Mouse (Mus musculus) kidney, adult 9 months (tissue): ENCODE measurements around the gene Atp13a2.
A peak's percentile ranks its signal among the peaks of the same experiment; 100 is the strongest.

Experiments used
- DNase-seq: peaks from one replicate; pipeline ENCODE4 v3.0.0; 2022

The Atp13a2 gene

GRCm38 (mm10) chr4:140986711-140987395 is at the start of gene Atp13a2:
Gene Atp13a2, plus strand, starts transcription at chr4:140986873.
- DNase-seq, result peak; percentile 88

GRCm38 (mm10) chr4:140944356-140944755 is 42.3 kb upstream of the Atp13a2 start:
- no peak for DNase-seq

GRCm38 (mm10) chr4:140944961-140945442 is 41.7 kb upstream of the Atp13a2 start:
- DNase-seq, result no peak

GRCm38 (mm10) chr4:140945571-140945970 is 41.1 kb upstream of the Atp13a2 start:
- DNase-seq, result no peak

GRCm38 (mm10) chr4:140946048-140946447 is 40.6 kb upstream of the Atp13a2 start:
- no peak for DNase-seq

- DNase-seq, result no peak
Observed at GRCm38 (mm10) chr4:140946580-140947205, 40.0 kb upstream of the Atp13a2 start.

GRCm38 (mm10) chr4:140947487-140948440 is 38.9 kb upstream of the Atp13a2 start:
- no peak for DNase-seq

GRCm38 (mm10) chr4:140948481-140948880 is 38.2 kb upstream of the Atp13a2 start:
- peak; percentile 86 for DNase-seq

- no peak for DNase-seq
Observed at GRCm38 (mm10) chr4:140949052-140949451, 37.6 kb upstream of the Atp13a2 start.

GRCm38 (mm10) chr4:140949616-140950015 is 37.1 kb upstream of the Atp13a2 start:
- no peak for DNase-seq

- DNase-seq, result no peak
Observed at GRCm38 (mm10) chr4:140950574-140950973, 36.1 kb upstream of the Atp13a2 start.

GRCm38 (mm10) chr4:140951861-140952641 is 34.6 kb upstream of the Atp13a2 start:
- DNase-seq, result no peak

- no peak for DNase-seq
Observed at GRCm38 (mm10) chr4:140957131-140957702, 29.5 kb upstream of the Atp13a2 start.

- peak; percentile 77 for DNase-seq
Observed at GRCm38 (mm10) chr4:140957725-140958124, 28.9 kb upstream of the Atp13a2 start.

GRCm38 (mm10) chr4:140958319-140958718 is 28.4 kb upstream of the Atp13a2 start:
- DNase-seq, result no peak

- no peak for DNase-seq
Observed at GRCm38 (mm10) chr4:140959128-140959679, 27.5 kb upstream of the Atp13a2 start.

GRCm38 (mm10) chr4:140959715-140960479 is 26.8 kb upstream of the Atp13a2 start:
- DNase-seq, result no peak

- DNase-seq, result peak; percentile 99
Observed at GRCm38 (mm10) chr4:140960781-140961466, 25.7 kb upstream of the Atp13a2 start, which contains the start of gene Sdhb. Gene Sdhb, plus strand, starts transcription at chr4:140961203.

GRCm38 (mm10) chr4:140961467-140962206 is 25.0 kb upstream of the Atp13a2 start:
- peak; percentile 41 for DNase-seq
